8 mouse cellular contexts compared by ENCODE assay signal in the genomic region with DNA sequence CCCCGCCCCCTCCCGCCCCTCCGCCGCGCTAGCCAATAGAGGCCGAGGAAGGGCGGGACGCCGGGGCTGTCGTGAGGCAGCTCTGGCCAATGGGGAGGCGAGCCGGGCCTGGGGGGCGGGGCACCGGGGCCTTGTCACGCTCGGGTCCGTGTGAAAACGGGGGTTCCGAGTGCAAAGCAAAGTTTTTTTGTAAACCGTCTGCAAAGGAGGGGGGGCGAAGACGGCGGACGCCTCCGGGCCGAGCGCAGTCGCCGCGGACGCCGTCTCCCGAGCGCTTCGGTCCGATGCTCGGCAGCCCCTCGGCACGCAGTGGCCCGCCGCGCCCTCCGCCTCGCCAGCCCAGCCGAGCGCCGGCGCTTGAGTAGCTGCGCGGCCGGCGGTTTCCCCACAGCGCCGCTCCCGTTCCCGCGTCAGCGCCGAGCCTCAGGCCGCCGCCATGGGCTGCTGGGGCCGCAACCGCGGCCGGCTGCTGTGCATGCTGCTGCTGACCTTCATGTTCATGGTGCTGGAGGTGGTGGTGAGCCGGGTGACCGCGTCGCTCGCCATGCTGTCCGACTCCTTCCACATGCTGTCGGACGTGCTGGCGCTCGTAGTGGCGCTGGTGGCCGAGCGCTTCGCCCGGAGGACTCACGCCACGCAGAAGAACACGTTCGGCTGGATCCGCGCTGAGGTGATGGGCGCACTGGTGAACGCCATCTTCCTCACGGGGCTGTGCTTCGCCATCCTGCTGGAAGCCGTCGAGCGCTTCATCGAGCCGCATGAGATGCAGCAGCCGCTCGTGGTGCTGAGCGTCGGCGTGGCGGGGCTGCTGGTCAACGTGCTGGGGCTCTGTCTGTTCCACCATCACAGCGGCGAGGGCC. TPM values are rescaled to one million over a fixed set of nuclear protein-coding genes. Genes with fewer than 3 reads are reported as not detected.
DNase-seq lines count a peak whose midpoint lies in the region; ATAC-seq and TF ChIP-seq lines count a peak whose summit lies in the region.

Gene Slc30a1 (plus strand): TSS at position 197 of the 860 bp plus-strand sequence.

- H3K79me3 ChIP-seq in C2C12 (ENCODE audit: low read depth) = peaks cover 6% of the 10 kb centered on the region

- peak; percentile 67 for TF ChIP-seq POLR2A in brain, embryonic 14.5 days (IDR thresholded peaks at IDR 0.05; ENCODE audit: borderline replicate concordance, extremely low read depth, insufficient read depth, insufficient read length, poor library complexity, severe bottlenecking)

- peak; percentile 95 for ATAC-seq in heart, embryonic 13.5 days (ENCODE audit: extremely low read depth, insufficient number of reproducible peaks, low FRiP score, low TSS enrichment)
- ATAC-seq in liver, embryonic 12.5 days = peak; percentile 95
- peak; percentile 99 for ATAC-seq in stomach, embryonic 15.5 days (ENCODE audit: insufficient read depth, low FRiP score, low read depth)

- DNase-seq in brain, embryonic 14.5 days (ENCODE audit: low read depth) = peak; percentile 99
- DNase-seq in kidney, postnatal 10 days = peak; percentile 100
- DNase-seq in natural killer cell, adult 2 months (ENCODE audit: low spot score in 2 of 2) = peak; percentile 98 to 99

- peak within 1 kb of the TSS; percentile 91 for H3K27ac ChIP-seq in heart, embryonic 13.5 days (replicated peaks)
- peak within 1 kb of the TSS; percentile 95 for H3K27ac ChIP-seq in liver, embryonic 12.5 days
- H3K27ac ChIP-seq in stomach, embryonic 15.5 days = peak within 1 kb of the TSS; percentile 93

- H3K4me2 ChIP-seq in heart, embryonic 13.5 days = peak within 1 kb of the TSS; percentile 93
- peak within 1 kb of the TSS; percentile 98 for H3K4me2 ChIP-seq in liver, embryonic 12.5 days
- peak within 1 kb of the TSS; percentile 91 for H3K4me2 ChIP-seq in stomach, embryonic 15.5 days

- TF ChIP-seq CTCF in C2C12 (IDR thresholded peaks at IDR 0.05; ENCODE audit: control insufficient read depth, insufficient read depth, insufficient read length) = peak; percentile 6
- TF ChIP-seq CTCF in brain, embryonic 14.5 days (IDR thresholded peaks at IDR 0.05; ENCODE audit: borderline replicate concordance, extremely low read depth, insufficient read depth, insufficient read length) = no peak

- H3K4me1 ChIP-seq in erythroblast, embryonic 14.5 days (ENCODE audit: control insufficient read depth) = peaks cover 55% of the 10 kb centered on the region
- H3K4me1 ChIP-seq in heart, embryonic 13.5 days = peaks cover 50% of the 10 kb centered on the region
- H3K4me1 ChIP-seq in liver, embryonic 12.5 days = peaks cover 59% of the 10 kb centered on the region
- H3K4me1 ChIP-seq in stomach, embryonic 15.5 days = peaks cover 34% of the 10 kb centered on the region

- no peaks in the 10 kb centered on the region for H3K27me3 ChIP-seq in C2C12 (ENCODE audit: control insufficient read depth, insufficient read depth, insufficient read length)
- peaks cover 9% of the 10 kb centered on the region for H3K27me3 ChIP-seq in erythroblast, embryonic 14.5 days (ENCODE audit: control insufficient read depth)
- H3K27me3 ChIP-seq in heart, embryonic 13.5 days (replicated peaks) = no peaks in the 10 kb centered on the region
- H3K27me3 ChIP-seq in liver, embryonic 12.5 days (replicated peaks) = peaks cover 9% of the 10 kb centered on the region; the same call in 1 of the 2 replicates
- no peaks in the 10 kb centered on the region for H3K27me3 ChIP-seq in stomach, embryonic 15.5 days (replicated peaks)

- peaks cover 16% of the 10 kb centered on the region for H3K36me3 ChIP-seq in C2C12 (ENCODE audit: control insufficient read depth, insufficient read depth)
- H3K36me3 ChIP-seq in erythroblast, embryonic 14.5 days (ENCODE audit: control insufficient read depth) = peaks cover 42% of the 10 kb centered on the region
- peaks cover 29% of the 10 kb centered on the region for H3K36me3 ChIP-seq in heart, embryonic 13.5 days
- peaks cover 35% of the 10 kb centered on the region for H3K36me3 ChIP-seq in liver, embryonic 12.5 days
- peaks cover 8% of the 10 kb centered on the region for H3K36me3 ChIP-seq in stomach, embryonic 15.5 days

- peak within 1 kb of the TSS; percentile 57 for H3K4me3 ChIP-seq in C2C12 (ENCODE audit: insufficient read depth, poor library complexity, severe bottlenecking)
- H3K4me3 ChIP-seq in erythroblast, embryonic 14.5 days (replicated peaks) = peak within 1 kb of the TSS; percentile 79
- H3K4me3 ChIP-seq in heart, embryonic 13.5 days = peak within 1 kb of the TSS; percentile 80
- H3K4me3 ChIP-seq in liver, embryonic 12.5 days = peak within 1 kb of the TSS; percentile 87
- peak within 1 kb of the TSS; percentile 96 for H3K4me3 ChIP-seq in stomach, embryonic 15.5 days (replicated peaks)

- peaks cover 28% of the 10 kb centered on the region for H3K79me2 ChIP-seq in C2C12 (ENCODE audit: control insufficient read depth, insufficient read depth)

- peak within 1 kb of the TSS; percentile 86 for H3ac ChIP-seq in C2C12 (ENCODE audit: control insufficient read depth, insufficient read length, low read depth)

- under 1% methylated on average over 99 of the region's 104 CpGs for WGBS in heart, embryonic 13.5 days
- WGBS in liver, embryonic 12.5 days (ENCODE audit: insufficient replicate concordance) = 2% methylated on average over 104 of the region's 104 CpGs
- under 1% methylated on average over 101 of the region's 104 CpGs for WGBS in stomach, embryonic 15.5 days

- no peaks in the 10 kb centered on the region for H3K9me3 ChIP-seq in erythroblast, embryonic 14.5 days (ENCODE audit: control insufficient read depth, low read length)
- H3K9me3 ChIP-seq in heart, embryonic 13.5 days = no peaks in the 10 kb centered on the region
- H3K9me3 ChIP-seq in liver, embryonic 12.5 days (replicated peaks) = no peaks in the 10 kb centered on the region
- H3K9me3 ChIP-seq in stomach, embryonic 15.5 days = no peaks in the 10 kb centered on the region

- H3K9ac ChIP-seq in heart, embryonic 13.5 days = peak within 1 kb of the TSS; percentile 89
- H3K9ac ChIP-seq in liver, embryonic 12.5 days = peak within 1 kb of the TSS; percentile 94
- H3K9ac ChIP-seq in stomach, embryonic 15.5 days = peak within 1 kb of the TSS; percentile 90

TF ChIP-seq in C2C12, 6 proteins besides CTCF, POLR2A, EP300 and RAD21:
- no peak for TF ChIP-seq MYOG (IDR thresholded peaks at IDR 0.05; ENCODE audit: control insufficient read depth, extremely low read depth, insufficient read length)
- TF ChIP-seq MAX (IDR thresholded peaks at IDR 0.05) = peak; percentile 61
- no peak for TF ChIP-seq MYOD1 (IDR thresholded peaks at IDR 0.05; ENCODE audit: control insufficient read depth, insufficient read length, low read depth)

RNA-seq across cellular contexts. Expression of gene Slc30a1, which starts in this region (rescaled TPM):
- 3.5 TPM for polyA plus RNA-seq in C2C12 (2012; fragmentation: generic; extraction: Trizol)
- 8.8 and 11.4 TPM in 2 replicates for polyA plus RNA-seq in brain, embryonic 14.5 days (2012; rRNA removed)
- polyA plus RNA-seq in erythroblast, embryonic 14.5 days (2012) = 2.0 TPM in 2 replicates
- polyA plus RNA-seq in heart, embryonic 13.5 days (2015; fragmentation: Nextera tagmentation; extraction: Ambion mirVana) = 1.2 and 1.8 TPM in 2 replicates
- polyA plus RNA-seq in liver, embryonic 12.5 days (2016; fragmentation: Nextera tagmentation; extraction: Ambion mirVana) = 6.0 and 7.2 TPM in 2 replicates
- polyA plus RNA-seq in stomach, embryonic 15.5 days (2015; fragmentation: Nextera tagmentation; extraction: Ambion mirVana) = 4.5 and 4.9 TPM in 2 replicates

Comparison
In these comparisons a context has a peak if more than half of its experiments do, and no peak if none do; other contexts are left out.
1. Peak in every context shown above with its lines: DNase-seq, ATAC-seq, H3K4me3 ChIP-seq and H3K27ac ChIP-seq.